ENCODE assay signal across 9 mouse cellular contexts in the genomic region with DNA sequence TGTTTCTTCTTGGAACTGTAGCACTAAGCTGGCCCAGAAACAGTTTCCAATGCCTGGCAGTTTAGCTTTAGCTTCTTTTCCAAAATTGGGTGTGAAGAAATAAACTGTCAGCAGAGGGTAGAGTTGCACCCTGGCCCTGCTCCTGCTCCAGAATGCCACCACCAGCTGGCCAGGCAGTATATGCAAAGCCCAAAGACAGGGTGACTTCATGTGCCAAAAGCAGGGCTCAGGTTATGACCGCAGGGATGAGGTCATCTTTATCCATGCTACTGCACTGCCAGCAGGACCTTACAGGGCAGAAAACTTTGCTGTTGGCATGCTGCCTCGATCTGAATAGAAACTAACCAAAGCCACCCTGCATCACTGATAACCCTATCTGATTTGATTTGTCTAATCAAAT.
DNase-seq lines count a peak whose midpoint lies in the region; ATAC-seq and TF ChIP-seq lines count a peak whose summit lies in the region.
"Had no signal": no experiment of that assay in that cellular context is flagged by ENCODE, and none has a peak within 500 bp of the region (broad histone marks: within the 10 kb centered on the region; RNA-seq: fewer than 3 reads in every experiment).

No protein-coding gene starts in this region.

- peak; percentile 14 for TF ChIP-seq CTCF in left cerebral cortex, adult 2 months (IDR thresholded peaks at IDR 0.05)

- H3K27me3 ChIP-seq in forebrain, embryonic 12.5 days, result no peaks in the 10 kb centered on the region
- H3K27me3 ChIP-seq: liver, embryonic 13.5 days had no signal

- intact Hi-C loops in left cerebral cortex, adult 2 months (cut with DNase I), result no loop called here
- intact Hi-C loops in left cerebral cortex, postnatal 14 days (cut with DNase I), result no loop called here

- H3K27ac ChIP-seq in left cerebral cortex, adult 2 months, result no peak overlapping the region
- no peak overlapping the region for H3K27ac ChIP-seq in forebrain, embryonic 12.5 days
- H3K27ac ChIP-seq: liver, embryonic 13.5 days had no signal

- H3K9me3 ChIP-seq in forebrain, embryonic 12.5 days, result no peaks in the 10 kb centered on the region
- H3K9me3 ChIP-seq: liver, embryonic 13.5 days had no signal

- DNase-seq in left cerebral cortex, adult 2 months (ENCODE audit: extremely low spot score in 1 of 2, low spot score in 2 of 2), result no peak
- no peak for DNase-seq in left cerebral cortex, adult 9 months (ENCODE audit: low spot score in 2 of 2)
- DNase-seq in adrenal gland, postnatal 25 days, result peak; percentile 52
- peak; percentile 46 for DNase-seq in gastrocnemius, postnatal 10 days
- peak; percentile 29 for DNase-seq in lung, postnatal 25 days (ENCODE audit: low spot score)
- DNase-seq in spleen, postnatal 4 days (ENCODE audit: low spot score in 2 of 2), result no peak
- no peak for DNase-seq in left cerebral cortex, postnatal 14 days (ENCODE audit: low spot score in 2 of 2)
- DNase-seq: liver, embryonic 13.5 days had no signal

- no peak overlapping the region for H3K9ac ChIP-seq in forebrain, embryonic 12.5 days
- H3K9ac ChIP-seq: liver, embryonic 13.5 days had no signal

- H3K36me3 ChIP-seq in forebrain, embryonic 12.5 days (replicated peaks), result no peaks in the 10 kb centered on the region

- no peak for ATAC-seq in forebrain, embryonic 12.5 days (ENCODE audit: low FRiP score)

- WGBS in forebrain, embryonic 12.5 days, result 83% methylated on average over 2 of the region's 2 CpGs

- no peak overlapping the region for H3K4me2 ChIP-seq in forebrain, embryonic 12.5 days
- H3K4me2 ChIP-seq: liver, embryonic 13.5 days had no signal

- no peak overlapping the region for H3K4me3 ChIP-seq in left cerebral cortex, adult 2 months
- no peak overlapping the region for H3K4me3 ChIP-seq in forebrain, embryonic 12.5 days (replicated peaks)
- H3K4me3 ChIP-seq: liver, embryonic 13.5 days had no signal

- no peaks in the 10 kb centered on the region for H3K4me1 ChIP-seq in forebrain, embryonic 12.5 days
- H3K4me1 ChIP-seq: liver, embryonic 13.5 days had no signal

Comparison
In these comparisons a context has a peak if more than half of its experiments do, and no peak if none do; other contexts are left out.
1. DNase-seq: peak in adrenal gland, postnatal 25 days (single experiment), gastrocnemius, postnatal 10 days (single experiment) and lung, postnatal 25 days (single experiment); none in left cerebral cortex, adult 2 months (0 of 2), left cerebral cortex, adult 9 months (0 of 2), spleen, postnatal 4 days (0 of 2) and left cerebral cortex, postnatal 14 days (0 of 2).